Mouse (Mus musculus) monocyte, adult 2 months (primary cell): ENCODE results near the gene Mettl2.
A peak's percentile ranks its signal among the peaks of the same experiment; 100 is the strongest.
"Not testable (repeated sequence)": the region's sequence is repeated elsewhere in the genome, so short reads cannot be mapped to it uniquely, and the experiment has no call there.

Experiments used
- DNase-seq, 2 experiments: peaks; one replicate each; pipeline ENCODE4 v3.0.0; 2022; ENCODE audit warnings: low spot score in 2 of 2, low read depth in 1 of 2

The Mettl2 gene

DNA sequence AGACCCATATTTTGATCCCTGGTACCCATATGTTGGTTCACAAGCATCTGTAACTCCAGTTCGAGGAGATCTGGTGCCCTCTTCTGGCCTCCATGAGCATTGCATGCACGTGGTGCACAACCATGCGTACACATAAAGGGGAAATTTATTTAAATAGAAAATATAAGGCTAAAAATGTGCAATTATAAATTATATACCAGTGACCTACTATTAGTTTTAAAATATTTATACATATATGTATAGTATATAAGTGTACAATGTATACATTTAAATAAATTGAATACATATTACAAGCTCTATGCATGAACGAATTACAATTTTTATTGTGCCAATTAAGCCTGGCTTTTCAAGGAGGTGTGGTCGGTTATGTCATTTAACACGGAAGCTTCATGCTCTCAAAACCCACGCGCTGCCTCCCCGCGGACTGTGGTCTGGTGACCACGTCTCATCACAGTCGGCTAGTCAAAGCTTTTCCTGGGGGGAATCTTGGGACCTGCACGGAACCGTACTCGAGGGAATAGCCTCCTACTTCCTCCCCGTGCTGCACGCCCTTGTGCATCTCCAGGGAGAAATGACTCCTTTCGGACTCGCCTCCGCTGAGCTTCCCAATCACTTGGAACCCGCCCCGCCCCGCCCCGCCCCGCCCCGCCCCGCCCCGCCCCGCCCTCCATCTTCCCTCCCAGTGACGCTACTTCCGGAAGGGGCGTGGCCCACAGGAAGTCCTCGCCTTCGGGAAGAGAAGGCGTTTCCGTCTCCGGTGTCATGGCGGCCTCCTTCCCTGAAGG is at the start of gene Mettl2:
TSS of gene Mettl2 (plus strand) at position 691 of the 785 bp plus-strand sequence.
- peak; percentile 28 to 59 for DNase-seq

DNA sequence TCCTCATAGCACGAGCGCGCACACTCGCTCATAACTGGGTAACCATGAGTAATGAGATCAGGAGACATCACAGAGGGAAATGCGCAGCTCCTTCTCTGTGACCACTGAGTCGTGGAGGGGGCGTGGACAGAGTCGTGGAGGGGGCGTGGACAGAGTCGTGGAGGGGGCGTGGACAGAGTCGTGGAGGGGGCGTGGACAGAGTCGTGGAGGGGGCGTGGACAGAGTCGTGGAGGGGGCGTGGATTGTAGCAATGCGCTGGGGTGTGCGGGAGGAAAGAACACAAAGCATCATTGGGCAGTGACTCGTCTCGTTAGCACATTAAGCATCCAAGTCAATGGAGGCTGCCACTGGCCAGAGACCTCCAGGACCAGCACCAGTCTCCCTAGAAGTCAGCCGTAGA is 13.8 kb upstream of the Mettl2 start:
- DNase-seq: not testable (repeated sequence)

DNA sequence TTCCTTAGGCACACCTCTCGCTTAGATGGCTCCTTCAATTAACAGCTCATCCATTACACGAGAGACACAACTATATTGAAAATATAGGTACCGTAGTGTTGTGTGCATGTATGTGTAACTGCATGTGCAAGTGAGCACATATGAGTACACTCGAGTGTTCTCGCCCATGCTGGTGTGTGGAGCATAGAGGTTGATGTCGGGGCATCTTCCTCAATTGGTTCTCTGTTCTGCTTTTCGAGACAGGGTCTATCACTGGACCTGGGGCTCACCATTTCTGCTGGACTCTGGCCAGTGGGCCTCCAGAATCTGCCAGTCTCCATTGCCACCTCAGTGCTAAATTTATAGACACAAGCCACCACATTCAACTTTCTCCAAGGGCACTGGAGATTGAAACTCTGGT is 8.4 kb upstream of the Mettl2 start:
- DNase-seq: no peak

DNA sequence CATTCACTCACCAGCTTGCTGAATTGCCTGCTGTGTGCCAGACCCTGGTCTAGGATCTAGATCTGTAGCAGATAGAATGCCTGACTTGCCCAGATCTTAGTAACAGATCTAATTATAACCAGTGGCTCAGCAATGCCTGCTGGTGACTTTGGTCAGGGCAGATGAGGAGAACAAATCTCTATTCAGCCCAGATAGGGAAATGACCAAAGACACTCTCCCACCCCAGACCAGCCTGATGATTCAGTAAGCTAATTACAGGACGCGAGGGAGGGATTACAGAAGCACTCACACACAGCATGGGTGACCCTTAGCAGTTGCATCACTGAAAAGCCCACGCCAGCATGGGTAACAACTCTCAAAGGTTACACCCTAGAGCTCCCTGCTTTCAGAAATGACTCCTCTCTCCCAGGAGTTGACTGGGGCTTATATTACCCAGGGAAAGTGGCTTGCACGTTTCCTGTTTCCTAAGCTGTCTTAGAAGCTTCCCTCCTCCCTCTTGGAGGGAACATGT is 5.6 kb upstream of the Mettl2 start:
- no peak for DNase-seq

DNA sequence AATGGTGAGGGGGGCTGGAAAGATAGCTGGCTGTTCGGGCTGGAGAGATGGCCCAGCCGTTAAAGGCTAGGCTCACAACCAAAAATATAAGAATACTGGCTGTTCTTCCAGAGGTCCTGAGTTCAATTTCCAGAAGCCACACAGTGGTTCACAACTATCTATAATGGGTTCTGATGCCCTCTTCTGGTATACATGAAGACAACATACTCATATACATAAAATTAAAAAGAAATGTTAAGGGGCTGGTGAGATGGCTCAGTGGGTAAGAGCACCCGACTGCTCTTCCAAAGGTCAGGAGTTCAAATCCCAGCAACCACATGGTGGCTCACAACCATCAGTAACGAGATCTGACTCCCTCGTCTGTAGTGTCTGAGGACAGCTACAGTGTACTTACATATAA is 4.4 kb upstream of the Mettl2 start:
- DNase-seq: not testable (repeated sequence)

DNA sequence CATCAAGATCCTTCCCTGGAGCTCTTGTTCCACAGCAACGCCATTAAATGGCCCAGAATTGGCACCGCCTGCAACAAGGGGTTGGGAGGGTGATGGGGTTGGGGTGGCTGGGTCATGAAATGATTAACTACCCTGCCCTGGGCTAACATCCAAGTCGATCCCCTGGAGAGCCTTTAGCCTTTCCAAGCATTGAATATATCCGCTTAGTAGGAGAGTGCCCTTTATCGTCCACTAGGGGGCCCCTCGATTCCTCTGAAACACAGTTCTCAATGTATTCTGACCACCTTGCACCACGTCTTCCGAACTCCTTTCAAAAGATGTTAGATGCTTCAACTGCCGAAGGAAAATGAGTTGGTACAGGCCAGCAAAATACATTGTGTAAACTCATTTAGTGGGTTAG is 2.2 kb upstream of the Mettl2 start:
- no peak for DNase-seq

DNA sequence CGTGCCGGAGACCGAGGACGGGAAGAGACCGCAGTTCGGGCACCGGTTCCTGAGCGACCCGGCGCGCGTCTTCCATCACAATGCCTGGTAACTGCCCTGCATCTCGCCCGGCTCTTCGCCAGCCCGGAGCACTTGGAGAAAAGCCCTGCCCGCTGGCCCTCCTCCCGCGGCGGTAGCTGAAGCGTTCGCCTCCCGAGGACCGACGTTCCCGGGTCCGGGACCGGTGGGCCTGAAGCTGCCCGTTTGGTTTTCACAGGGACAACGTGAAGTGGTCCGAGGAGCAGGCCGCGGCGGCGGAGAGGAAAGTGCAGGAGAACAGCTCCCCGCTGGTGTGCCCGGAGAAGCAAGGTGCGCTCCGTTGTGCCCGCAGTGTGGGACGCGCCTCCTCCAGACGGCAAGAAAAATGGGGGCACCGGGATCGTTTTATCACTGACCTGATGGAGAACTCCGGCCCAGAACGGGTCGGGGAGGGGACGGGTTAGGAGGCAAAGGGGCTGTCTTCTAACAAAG is 350 bp downstream of the Mettl2 start:
- DNase-seq: no peak

DNA sequence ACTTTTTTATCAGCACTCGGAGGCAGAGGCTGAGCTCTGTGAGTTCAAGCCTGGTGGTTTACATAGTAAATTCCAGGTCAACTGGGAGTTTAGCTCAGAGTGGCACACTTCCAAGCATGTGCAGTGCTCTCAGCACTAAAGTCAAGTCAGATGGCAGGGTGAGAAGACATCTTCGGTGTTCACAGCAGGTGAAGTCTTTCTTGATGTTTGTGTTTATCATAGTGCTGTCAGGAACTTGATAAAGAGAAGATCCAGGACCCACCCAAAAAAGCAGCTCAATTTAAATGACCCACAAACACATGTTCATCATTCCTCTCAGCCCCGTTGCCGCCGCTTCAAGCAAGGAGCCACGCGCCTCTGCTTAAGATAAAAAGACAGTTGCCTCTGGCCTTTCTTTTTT is 9.5 kb downstream of the Mettl2 start:
- no peak for DNase-seq

DNA sequence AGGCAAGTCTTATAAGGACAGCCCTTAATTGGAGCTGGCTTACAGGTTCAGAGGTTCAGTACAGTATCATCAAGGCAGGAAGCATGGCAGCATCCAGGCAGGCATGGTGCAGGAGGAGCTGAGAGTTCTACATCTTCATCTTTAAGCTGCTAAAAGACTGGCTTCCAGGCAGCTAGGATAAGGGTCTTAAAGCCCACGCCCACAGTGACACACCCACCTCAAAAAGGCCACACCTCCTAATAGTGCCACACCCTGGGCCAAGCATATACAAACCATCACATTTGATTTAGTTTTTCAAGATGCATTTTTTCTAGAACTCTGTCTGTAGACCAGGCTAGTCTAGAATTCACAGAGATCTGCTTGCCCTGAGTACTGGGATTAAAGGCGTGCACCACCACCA is 11.0 kb downstream of the Mettl2 start:
- not testable (repeated sequence) for DNase-seq

DNA sequence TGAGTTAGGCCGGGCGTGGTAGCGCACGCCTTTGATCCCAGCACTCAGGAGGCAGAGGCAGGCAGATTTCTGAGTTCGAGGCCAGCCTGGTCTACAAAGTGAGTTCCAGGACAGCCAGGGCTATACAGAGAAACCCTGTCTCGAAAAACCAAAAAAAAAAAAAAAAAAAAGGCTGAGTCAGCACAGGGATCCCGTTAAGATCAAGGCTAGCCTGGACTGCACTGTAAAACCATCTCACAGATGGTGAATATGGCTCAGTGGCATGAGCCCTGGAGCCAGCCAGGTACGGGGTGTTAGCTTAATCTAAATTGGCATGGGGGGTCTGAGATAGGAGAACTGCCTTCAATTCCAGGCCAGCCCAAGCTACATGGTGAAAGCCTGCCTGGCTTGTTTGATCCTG is 14.3 kb downstream of the Mettl2 start:
- DNase-seq: not testable (repeated sequence)

DNA sequence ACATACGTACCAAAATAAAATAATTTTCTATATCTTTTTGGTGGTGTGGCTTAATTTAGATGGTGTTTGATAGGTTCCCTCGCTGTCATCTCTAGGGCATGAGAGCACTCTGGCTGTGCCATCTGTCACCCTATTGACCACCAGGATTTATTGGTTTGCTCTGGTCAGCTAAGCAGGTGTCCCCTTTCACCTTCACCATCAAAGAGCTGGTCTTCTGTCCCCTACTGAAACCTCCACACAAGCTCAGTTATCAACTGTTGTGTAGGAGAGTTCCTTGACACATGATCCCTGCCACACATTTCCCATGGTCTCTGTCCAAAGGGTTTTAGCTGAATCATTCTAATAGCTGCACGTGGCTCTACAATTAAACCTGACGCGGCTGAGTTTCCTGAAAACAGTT is 14.9 kb downstream of the Mettl2 start:
- no peak for DNase-seq

DNA sequence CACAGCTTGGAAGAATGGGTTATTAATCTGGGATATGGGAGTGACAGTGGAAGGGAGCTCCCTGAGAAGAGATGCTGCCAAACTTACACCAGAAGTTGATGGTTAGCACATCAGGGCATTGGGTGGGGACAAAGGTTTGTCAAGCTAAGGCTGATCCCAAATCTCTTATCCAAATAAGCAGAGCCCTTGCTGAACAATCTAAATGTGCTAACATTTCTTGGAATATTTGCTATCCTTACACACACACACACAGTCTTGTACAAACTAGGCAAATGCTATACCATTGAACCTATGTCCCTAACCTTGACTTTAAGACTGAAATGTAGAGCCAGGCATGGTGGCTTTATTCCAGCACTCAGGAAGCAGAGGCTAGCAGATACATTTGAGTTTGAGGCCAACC is 17.3 kb downstream of the Mettl2 start:
- DNase-seq: no peak

DNA sequence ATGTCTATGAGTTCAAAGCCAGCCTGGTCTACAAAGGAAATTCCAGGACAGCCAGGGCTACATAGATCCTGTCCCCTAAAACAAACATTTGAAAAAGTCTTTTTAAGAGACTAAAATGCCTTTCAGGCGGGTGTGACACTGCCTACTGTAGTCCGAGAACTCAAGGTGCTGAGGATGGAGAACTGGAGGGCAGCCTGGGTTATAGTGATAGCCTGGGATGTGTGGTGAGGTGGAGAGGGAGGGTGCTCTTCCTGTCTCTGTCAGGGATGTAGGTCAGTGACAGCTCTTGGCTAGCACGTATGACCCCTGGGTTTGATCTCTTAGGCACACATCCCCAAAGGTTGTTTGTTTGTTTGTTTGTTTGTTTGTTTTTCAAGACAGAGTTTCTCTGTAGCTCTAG is 17.9 kb downstream of the Mettl2 start:
- DNase-seq: no peak

DNA sequence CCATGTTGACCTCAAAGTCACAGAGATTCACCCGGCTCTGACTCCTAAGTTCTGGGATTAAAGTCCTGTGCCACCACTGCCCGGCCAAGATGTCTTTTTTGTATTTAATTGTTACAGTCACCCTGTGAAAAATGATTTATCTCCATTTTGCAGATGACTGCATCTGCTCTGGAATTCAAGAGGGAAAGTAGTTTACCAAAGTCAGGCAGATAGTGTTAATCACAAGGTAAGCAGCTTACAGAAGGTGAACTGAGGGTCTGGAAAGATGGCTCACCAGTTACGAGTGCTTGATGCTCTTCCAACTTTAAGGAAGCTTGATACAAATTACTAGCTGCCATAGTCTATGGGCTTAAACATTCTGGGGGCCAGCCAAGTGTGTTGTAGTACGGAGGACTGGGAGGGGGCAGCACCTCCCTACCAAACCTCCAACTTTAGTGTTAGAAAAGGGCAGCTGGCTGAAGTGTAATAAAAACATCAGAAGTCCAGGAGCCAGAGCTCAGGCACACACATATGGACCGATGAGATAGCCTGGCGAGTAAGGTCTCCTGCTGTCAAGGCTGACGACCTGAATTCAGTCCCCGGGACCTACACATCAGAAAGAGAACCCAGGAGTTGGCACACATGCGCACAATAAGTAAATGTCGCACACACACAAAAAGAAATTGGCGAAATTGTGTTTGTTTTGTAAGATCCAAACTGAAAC is 18.4 kb downstream of the Mettl2 start:
- no peak for DNase-seq

DNA sequence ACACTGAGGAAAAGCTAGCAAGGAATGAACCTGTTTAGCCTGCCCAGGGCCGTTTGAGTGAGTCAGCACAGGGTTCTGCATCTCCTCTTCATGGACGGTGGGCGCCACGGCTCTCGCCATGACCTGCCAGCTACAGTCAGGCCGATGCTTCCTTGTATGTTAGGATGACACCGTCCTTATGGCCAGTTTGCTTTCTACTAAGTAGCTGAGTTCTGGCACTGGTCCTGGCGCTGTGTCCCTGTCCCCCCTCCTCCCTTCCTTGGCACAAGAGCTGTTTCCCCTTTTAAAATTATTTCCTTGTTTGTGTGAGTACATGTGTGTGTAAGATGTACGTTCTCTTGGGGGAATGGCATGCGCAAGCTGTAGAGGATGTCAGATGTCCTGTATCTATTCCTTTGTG is 19.0 kb downstream of the Mettl2 start:
- no peak for DNase-seq

DNA sequence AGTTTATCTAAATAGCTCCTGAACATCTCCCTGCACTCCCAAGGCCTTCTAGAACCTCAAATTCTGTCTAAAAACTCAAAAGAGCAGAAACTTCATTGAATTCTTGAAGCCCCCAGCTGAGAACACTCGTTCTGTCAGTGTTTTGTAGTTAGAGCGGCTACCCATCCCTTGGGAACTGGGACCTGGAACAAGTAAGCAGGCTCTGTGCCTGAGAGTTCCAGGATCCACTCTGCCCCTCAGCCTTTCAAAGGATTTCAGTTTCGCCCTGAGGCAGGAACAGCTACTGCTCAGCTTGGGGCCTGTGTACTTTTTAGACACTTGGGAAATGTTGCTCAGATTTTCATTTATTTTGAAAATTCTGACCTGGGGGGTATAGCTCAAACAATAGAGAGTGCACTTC is 20.4 kb downstream of the Mettl2 start, which contains the start of gene Gm10842:
TSS of gene Gm10842 (plus strand) at position 301 of the 400 bp plus-strand sequence.
- no peak for DNase-seq

DNA sequence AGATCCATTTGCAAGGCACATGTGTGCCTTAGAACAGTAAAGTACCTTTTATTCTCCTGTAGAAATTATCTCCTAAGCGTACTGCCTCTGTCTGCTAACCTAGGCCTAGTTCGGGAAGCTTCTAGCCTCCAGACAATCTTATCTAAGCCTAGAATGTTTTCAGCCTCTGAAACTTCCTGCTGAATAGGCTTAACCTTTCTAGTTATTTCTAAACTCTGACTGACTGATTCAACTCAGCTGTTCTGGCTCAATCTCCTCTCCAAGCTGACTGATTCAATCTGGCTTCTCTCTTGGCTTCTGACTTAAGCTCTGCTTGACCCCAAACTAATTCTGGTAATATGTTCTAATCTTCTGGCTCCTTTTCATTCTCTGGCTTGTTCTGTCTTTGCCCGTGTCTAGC is 23.1 kb downstream of the Mettl2 start:
- DNase-seq: no peak

DNA sequence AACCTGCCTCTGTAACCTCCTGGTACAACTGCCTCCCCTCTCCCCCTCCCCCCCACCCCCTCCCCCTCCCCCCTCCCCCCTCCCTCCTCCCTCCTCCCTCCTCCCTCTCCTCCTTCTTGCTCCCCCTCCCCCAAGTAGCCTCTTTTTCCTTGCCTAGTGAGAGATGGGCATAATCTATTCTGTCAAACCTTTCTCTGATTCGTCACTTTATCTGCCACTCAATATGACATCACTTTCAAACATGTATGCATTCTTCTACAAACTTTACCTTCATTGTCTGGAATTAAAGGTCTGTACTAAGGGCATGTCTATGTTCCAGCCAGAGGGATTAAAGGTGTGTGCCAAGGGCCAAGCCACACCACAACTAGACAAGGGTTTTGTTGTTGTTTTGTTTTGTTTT is 23.5 kb downstream of the Mettl2 start:
- no peak for DNase-seq

DNA sequence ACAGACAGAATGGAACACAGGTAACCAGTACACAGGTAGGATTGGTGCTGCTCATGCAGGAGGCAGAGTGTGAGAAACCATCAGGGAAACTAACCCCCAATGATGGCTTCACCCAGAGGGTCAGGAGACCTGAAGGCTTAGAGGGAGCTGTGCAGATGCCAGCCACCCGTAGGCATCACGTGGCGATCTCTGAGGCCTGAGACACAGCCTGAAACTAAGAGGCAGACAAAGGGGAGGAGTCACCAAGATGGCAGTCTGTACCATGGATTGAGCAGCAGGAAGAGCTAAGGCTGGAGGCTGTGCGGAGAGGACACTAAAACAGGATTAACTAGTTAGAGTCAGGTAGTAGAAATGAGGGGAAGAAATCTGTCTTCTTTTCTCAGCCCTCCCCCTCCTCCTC is 24.5 kb downstream of the Mettl2 start:
- DNase-seq: no peak

DNA sequence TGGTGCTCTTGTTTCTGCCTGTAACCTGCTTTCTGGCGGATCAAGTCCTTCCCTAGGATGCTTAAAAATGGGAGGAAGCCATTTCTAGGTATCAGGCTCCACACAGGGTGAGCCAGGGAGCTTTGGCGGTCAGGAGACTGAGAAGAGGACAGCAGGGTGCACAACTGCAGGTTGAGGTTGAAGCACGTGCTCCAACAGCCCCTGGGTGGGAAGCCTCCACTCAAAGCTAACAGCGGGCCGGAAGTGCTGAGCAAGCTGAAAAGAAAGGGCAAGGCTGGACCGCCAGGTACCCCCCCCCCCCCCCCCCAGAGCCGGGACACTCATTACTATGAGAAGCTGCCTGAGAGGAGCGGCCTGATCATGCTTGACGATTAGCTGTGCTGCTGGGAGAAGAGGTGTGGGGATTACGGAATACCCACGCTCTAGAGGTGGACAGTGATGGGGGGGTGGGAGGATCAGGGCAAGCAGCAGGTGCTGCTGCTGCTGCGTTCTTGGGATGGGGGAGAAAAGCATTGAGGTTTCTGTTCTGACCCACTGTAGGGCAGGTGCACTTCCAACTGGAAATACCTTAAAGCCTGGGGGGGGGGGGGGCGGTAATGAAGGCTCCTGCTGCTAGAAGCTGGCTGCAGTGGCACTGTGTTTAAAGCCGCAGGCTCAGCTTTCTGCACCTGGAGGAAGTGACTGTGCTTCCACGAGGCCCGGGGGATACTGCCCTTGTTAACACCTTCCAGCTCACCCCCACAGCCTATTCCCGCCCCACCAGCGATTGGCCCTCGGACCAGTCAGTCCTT is 25.2 kb downstream of the Mettl2 start:
- no peak for DNase-seq

DNA sequence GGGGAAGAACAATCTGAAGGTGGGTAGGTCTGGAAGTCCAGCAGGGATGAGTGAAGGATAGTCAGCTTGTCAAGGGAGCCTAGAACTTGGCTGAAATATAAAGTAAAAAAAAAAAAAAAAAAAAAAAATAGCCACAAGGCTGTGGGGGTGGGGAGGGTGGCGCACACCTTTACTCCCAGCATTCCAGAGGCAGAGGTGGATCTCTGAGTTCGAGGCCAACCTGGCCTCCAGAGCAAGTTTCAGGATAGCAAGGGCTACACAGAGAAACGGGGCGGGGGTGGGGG is 25.7 kb downstream of the Mettl2 start:
- no peak for DNase-seq
